Mouse (Mus musculus): ENCODE results near the gene Paox.
"Not testable (repeated sequence)": the region's sequence is repeated elsewhere in the genome, so short reads cannot be mapped to it uniquely, and the experiment has no call there.

GRCm38 (mm10) chr7:140134033-140134432, 18.4 kb downstream of the Paox start:
- TF ChIP-seq GATA1 (IDR thresholded peaks at IDR 0.05; ENCODE audit: borderline replicate concordance, low read length); FLI1 (IDR thresholded peaks at IDR 0.05; ENCODE audit: low read length): not testable (repeated sequence)

All from megakaryocyte, embryonic 14.5 days (primary cell).